Mouse (Mus musculus): ENCODE data around the gene Gm11985. TPM values are rescaled to one million over a fixed set of nuclear protein-coding genes. Genes with fewer than 3 reads are reported as not detected.
"Not testable (repeated sequence)": the region's sequence is repeated elsewhere in the genome, so short reads cannot be mapped to it uniquely, and the experiment has no call there.

Gene Gm11985
- polyA plus RNA-seq, 1 experiment from 2014 or later, result 0.16 TPM

GRCm38 (mm10) chr11:7226200-7226599 is 37.8 kb upstream of the Gm11985 start:
- no peak for ATAC-seq (ENCODE audit: low FRiP score, low TSS enrichment)
- Histone ChIP-seq H3K4me1 (ENCODE audit: insufficient read depth, low read length) (no peaks in the 10 kb centered on the region), H3K27ac (ENCODE audit: low read length) (no peak overlapping the region), H3K36me3 (ENCODE audit: insufficient read depth, low read length) (no peaks in the 10 kb centered on the region), H3K9ac (replicated peaks; ENCODE audit: low read length) (no peak overlapping the region), H3K9me3 (ENCODE audit: low read length) (no peaks in the 10 kb centered on the region), H3K4me3 (ENCODE audit: low read length) (no peak overlapping the region), H3K27me3 (ENCODE audit: insufficient read depth, low read length) (no peaks in the 10 kb centered on the region), H3K4me2 (replicated peaks; ENCODE audit: low read depth, low read length) (no peak overlapping the region)
- WGBS, result 78% methylated on average over 2 of the region's 2 CpGs

GRCm38 (mm10) chr11:7221826-7222225 is 33.5 kb upstream of the Gm11985 start:
- ATAC-seq (ENCODE audit: low FRiP score, low TSS enrichment); H3K4me2 ChIP-seq (replicated peaks; ENCODE audit: low read depth, low read length); H3K9ac ChIP-seq (replicated peaks; ENCODE audit: low read length); H3K9me3 ChIP-seq (ENCODE audit: low read length); H3K27me3 ChIP-seq (ENCODE audit: insufficient read depth, low read length); H3K4me1 ChIP-seq (ENCODE audit: insufficient read depth, low read length); H3K27ac ChIP-seq (ENCODE audit: low read length); H3K4me3 ChIP-seq (ENCODE audit: low read length); H3K36me3 ChIP-seq (ENCODE audit: insufficient read depth, low read length): not testable (repeated sequence)
- WGBS, result 78% methylated on average over 8 of the region's 8 CpGs

DNA sequence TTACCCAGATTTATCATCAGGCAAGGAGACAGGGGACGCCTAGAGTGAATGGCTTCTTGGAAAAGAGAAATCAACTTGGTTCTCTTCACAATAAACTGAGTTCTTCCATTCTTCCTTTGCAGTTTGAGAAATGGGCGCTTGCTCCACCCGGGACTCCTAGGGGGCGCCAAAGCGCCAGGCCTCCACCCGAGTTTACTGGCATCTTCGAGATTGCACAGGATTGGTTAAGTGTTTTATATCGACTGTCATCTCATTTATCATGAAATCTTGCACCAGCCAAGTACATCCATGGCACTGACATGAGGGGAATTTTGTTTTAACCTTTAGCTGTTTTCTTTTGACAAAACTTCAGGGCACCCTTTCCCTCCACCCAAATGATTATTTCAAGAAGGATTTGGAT is 27.3 kb upstream of the Gm11985 start:
- Histone ChIP-seq H3K4me1 (ENCODE audit: insufficient read depth, low read length) (peaks cover 15% of the 10 kb centered on the region), H3K27me3 (ENCODE audit: insufficient read depth, low read length) (peaks cover 31% of the 10 kb centered on the region), H3K4me2 (replicated peaks; ENCODE audit: low read depth, low read length) (no peak overlapping the region), H3K36me3 (ENCODE audit: insufficient read depth, low read length) (no peaks in the 10 kb centered on the region), H3K27ac (ENCODE audit: low read length) (no peak overlapping the region), H3K9me3 (ENCODE audit: low read length) (no peaks in the 10 kb centered on the region), H3K4me3 (ENCODE audit: low read length) (no peak overlapping the region), H3K9ac (replicated peaks; ENCODE audit: low read length) (no peak overlapping the region)
- no peak for ATAC-seq (ENCODE audit: low FRiP score, low TSS enrichment)
- WGBS, result 7% methylated on average over 8 of the region's 8 CpGs

- ATAC-seq (ENCODE audit: low FRiP score, low TSS enrichment), result no peak
- WGBS, result 6% methylated on average over 14 of the region's 14 CpGs
- H3K4me1 ChIP-seq (ENCODE audit: insufficient read depth, low read length), result peaks cover 18% of the 10 kb centered on the region
- peak overlapping the region; percentile 68 for H3K4me3 ChIP-seq (ENCODE audit: low read length)
- H3K9ac ChIP-seq (replicated peaks; ENCODE audit: low read length), result no peak overlapping the region
- peaks cover 31% of the 10 kb centered on the region for H3K27me3 ChIP-seq (ENCODE audit: insufficient read depth, low read length)
- H3K27ac ChIP-seq (ENCODE audit: low read length), result no peak overlapping the region
- no peaks in the 10 kb centered on the region for H3K9me3 ChIP-seq (ENCODE audit: low read length)
- no peaks in the 10 kb centered on the region for H3K36me3 ChIP-seq (ENCODE audit: insufficient read depth, low read length)
- peak overlapping the region; percentile 94 for H3K4me2 ChIP-seq (replicated peaks; ENCODE audit: low read depth, low read length)
These were observed 26.4 kb upstream of the Gm11985 start for GRCm38 (mm10) chr11:7214761-7215160.

GRCm38 (mm10) chr11:7214342-7214660 is 25.9 kb upstream of the Gm11985 start:
- H3K9ac ChIP-seq (replicated peaks; ENCODE audit: low read length), result peak overlapping the region; percentile 70; the same call in 1 of the 2 replicates
- H3K4me1 ChIP-seq (ENCODE audit: insufficient read depth, low read length), result peaks cover 18% of the 10 kb centered on the region
- no peak overlapping the region for H3K27ac ChIP-seq (ENCODE audit: low read length)
- H3K9me3 ChIP-seq (ENCODE audit: low read length), result no peaks in the 10 kb centered on the region
- no peak for ATAC-seq (ENCODE audit: low FRiP score, low TSS enrichment)
- H3K4me2 ChIP-seq (replicated peaks; ENCODE audit: low read depth, low read length), result peak overlapping the region; percentile 94
- H3K36me3 ChIP-seq (ENCODE audit: insufficient read depth, low read length), result no peaks in the 10 kb centered on the region; the same call in 1 of the 2 replicates
- peaks cover 31% of the 10 kb centered on the region for H3K27me3 ChIP-seq (ENCODE audit: insufficient read depth, low read length)
- H3K4me3 ChIP-seq (ENCODE audit: low read length), result peak overlapping the region; percentile 68
- 2% methylated on average over 12 of the region's 12 CpGs for WGBS

- H3K9ac ChIP-seq (replicated peaks; ENCODE audit: low read length), result peak within 1 kb of the TSS; percentile 70
- peak; percentile 83 for ATAC-seq (ENCODE audit: low FRiP score, low TSS enrichment)
- peak within 1 kb of the TSS; percentile 94 for H3K4me2 ChIP-seq (replicated peaks; ENCODE audit: low read depth, low read length)
- H3K27ac ChIP-seq (ENCODE audit: low read length), result no peak within 1 kb of the TSS
- H3K4me3 ChIP-seq (ENCODE audit: low read length), result peak within 1 kb of the TSS; percentile 68
- peaks cover 31% of the 10 kb centered on the region for H3K27me3 ChIP-seq (ENCODE audit: insufficient read depth, low read length)
- H3K4me1 ChIP-seq (ENCODE audit: insufficient read depth, low read length), result peaks cover 18% of the 10 kb centered on the region
- H3K9me3 ChIP-seq (ENCODE audit: low read length), result no peaks in the 10 kb centered on the region
- no peaks in the 10 kb centered on the region; the same call in 1 of the 2 replicates for H3K36me3 ChIP-seq (ENCODE audit: insufficient read depth, low read length)
- under 1% methylated on average over 69 of the region's 104 CpGs for WGBS
These were observed 25.4 kb upstream of the Gm11985 start, which contains the start of gene Igfbp3 for GRCm38 (mm10) chr11:7213501-7214341. Gene Igfbp3, minus strand, starts transcription at chr11:7213923.

- H3K9me3 ChIP-seq (ENCODE audit: low read length), result no peaks in the 10 kb centered on the region
- H3K27me3 ChIP-seq (ENCODE audit: insufficient read depth, low read length), result peaks cover 31% of the 10 kb centered on the region
- peak overlapping the region; percentile 94 for H3K4me2 ChIP-seq (replicated peaks; ENCODE audit: low read depth, low read length)
- H3K4me3 ChIP-seq (ENCODE audit: low read length), result peak overlapping the region; percentile 68
- ATAC-seq (ENCODE audit: low FRiP score, low TSS enrichment), result no peak
- peaks cover 18% of the 10 kb centered on the region for H3K4me1 ChIP-seq (ENCODE audit: insufficient read depth, low read length)
- no peak overlapping the region for H3K27ac ChIP-seq (ENCODE audit: low read length)
- peak overlapping the region; percentile 70 for H3K9ac ChIP-seq (replicated peaks; ENCODE audit: low read length)
- 1% methylated on average over 19 of the region's 19 CpGs for WGBS
- no peaks in the 10 kb centered on the region; the same call in 1 of the 2 replicates for H3K36me3 ChIP-seq (ENCODE audit: insufficient read depth, low read length)
These were observed 24.8 kb upstream of the Gm11985 start for GRCm38 (mm10) chr11:7213161-7213500.

DNA sequence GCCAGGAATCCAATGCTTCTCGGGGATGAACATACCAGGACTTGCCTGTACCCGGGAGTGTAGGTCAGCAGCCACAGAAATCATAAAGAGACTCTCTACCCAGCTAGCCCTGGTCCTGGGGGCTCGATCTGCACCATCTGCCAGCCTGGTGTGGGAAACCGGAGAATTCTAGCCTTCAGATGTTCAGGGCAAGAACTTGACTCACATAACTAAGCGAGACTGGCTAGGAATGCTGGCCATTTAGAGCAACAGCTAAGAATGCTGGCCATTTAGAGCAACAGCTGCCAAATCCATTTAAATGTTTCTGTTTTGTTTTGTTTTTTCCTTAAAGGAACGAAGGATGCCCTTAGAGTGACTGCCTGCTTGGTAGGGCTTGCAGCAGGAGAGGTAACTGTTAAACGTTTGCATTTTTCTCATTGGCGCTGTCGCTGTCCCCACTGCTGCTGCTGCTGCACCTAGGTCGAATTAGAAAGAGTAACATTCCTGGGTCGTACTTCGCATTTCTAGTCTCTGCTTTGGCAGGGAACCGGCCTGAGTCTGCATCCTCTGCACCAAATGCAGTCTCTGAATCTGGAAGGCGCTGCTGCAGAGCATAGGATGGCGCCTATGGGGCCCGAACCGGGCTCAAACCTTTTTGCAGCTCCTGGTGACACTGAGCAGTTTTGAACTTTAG is 23.9 kb upstream of the Gm11985 start:
- peak overlapping the region; percentile 68 for H3K4me3 ChIP-seq (ENCODE audit: low read length)
- H3K9ac ChIP-seq (replicated peaks; ENCODE audit: low read length), result peak overlapping the region; percentile 70; the same call in 1 of the 2 replicates
- peaks cover 18% of the 10 kb centered on the region for H3K4me1 ChIP-seq (ENCODE audit: insufficient read depth, low read length)
- H3K27me3 ChIP-seq (ENCODE audit: insufficient read depth, low read length), result peaks cover 31% of the 10 kb centered on the region
- no peaks in the 10 kb centered on the region; the same call in 1 of the 2 replicates for H3K36me3 ChIP-seq (ENCODE audit: insufficient read depth, low read length)
- H3K4me2 ChIP-seq (replicated peaks; ENCODE audit: low read depth, low read length), result peak overlapping the region; percentile 94
- no peak for ATAC-seq (ENCODE audit: low FRiP score, low TSS enrichment)
- H3K9me3 ChIP-seq (ENCODE audit: low read length), result no peaks in the 10 kb centered on the region
- 17% methylated on average over 17 of the region's 17 CpGs for WGBS
- no peak overlapping the region for H3K27ac ChIP-seq (ENCODE audit: low read length)

DNA sequence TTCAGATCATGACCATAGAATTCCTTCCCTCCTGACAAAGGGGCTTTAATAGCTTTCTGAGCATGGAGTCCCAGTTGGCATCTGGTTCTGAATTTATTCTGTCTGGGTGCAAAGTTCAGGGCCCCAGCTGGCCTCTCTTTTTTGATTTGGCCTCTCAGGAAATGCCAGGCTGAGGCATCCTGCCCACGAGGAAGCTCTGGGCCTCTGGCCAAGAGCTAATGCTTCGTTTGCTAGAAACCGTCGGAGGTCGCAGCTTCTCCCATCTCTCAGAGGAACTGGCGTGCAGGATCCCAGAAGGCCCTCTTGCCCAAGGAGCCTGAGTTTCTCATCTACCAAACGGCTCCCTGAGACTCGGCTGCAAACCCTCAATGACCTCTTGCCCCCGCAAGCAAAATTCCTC is 22.8 kb upstream of the Gm11985 start:
- H3K27ac ChIP-seq (ENCODE audit: low read length), result no peak overlapping the region
- H3K9ac ChIP-seq (replicated peaks; ENCODE audit: low read length), result 0 out of 2 replicates have a peak overlapping the region, but pooled peaks have one; percentile 20
- no peaks in the 10 kb centered on the region for H3K9me3 ChIP-seq (ENCODE audit: low read length)
- peak overlapping the region; percentile 35 for H3K4me3 ChIP-seq (ENCODE audit: low read length)
- 22% methylated on average over 9 of the region's 9 CpGs for WGBS
- peaks cover 31% of the 10 kb centered on the region for H3K27me3 ChIP-seq (ENCODE audit: insufficient read depth, low read length)
- H3K4me2 ChIP-seq (replicated peaks; ENCODE audit: low read depth, low read length), result peak overlapping the region; percentile 42
- H3K36me3 ChIP-seq (ENCODE audit: insufficient read depth, low read length), result no peaks in the 10 kb centered on the region; the same call in 1 of the 2 replicates
- peaks cover 18% of the 10 kb centered on the region for H3K4me1 ChIP-seq (ENCODE audit: insufficient read depth, low read length)
- ATAC-seq (ENCODE audit: low FRiP score, low TSS enrichment), result no peak

DNA sequence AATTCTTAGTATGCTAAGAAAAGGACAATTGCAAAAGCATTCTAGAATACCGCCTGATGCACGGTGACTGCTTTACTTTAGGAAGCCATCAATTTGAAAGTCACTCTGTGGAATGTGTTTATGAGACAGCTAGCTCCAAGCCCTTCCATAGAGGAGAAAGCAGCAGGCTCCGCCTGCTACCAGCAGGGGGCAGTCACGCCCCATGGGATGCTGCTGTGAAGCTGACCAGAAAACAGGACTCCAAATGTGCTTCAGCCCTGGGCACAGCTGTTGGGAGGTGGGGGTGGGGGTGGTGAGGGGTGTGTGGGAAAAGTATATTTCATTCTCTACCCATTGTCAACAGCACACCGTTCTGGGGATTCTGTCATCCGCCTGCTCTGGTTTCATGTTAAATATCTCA is 22.0 kb upstream of the Gm11985 start:
- H3K9me3 ChIP-seq (ENCODE audit: low read length), result no peaks in the 10 kb centered on the region
- peaks cover 18% of the 10 kb centered on the region for H3K4me1 ChIP-seq (ENCODE audit: insufficient read depth, low read length)
- no peak overlapping the region for H3K4me3 ChIP-seq (ENCODE audit: low read length)
- no peak overlapping the region for H3K27ac ChIP-seq (ENCODE audit: low read length)
- no peak overlapping the region for H3K9ac ChIP-seq (replicated peaks; ENCODE audit: low read length)
- ATAC-seq (ENCODE audit: low FRiP score, low TSS enrichment), result peak; percentile 32; the same call in 1 of the 2 replicates
- H3K4me2 ChIP-seq (replicated peaks; ENCODE audit: low read depth, low read length), result peak overlapping the region; percentile 42; the same call in 1 of the 2 replicates
- WGBS, result 17% methylated on average over 6 of the region's 6 CpGs
- no peaks in the 10 kb centered on the region; the same call in 1 of the 2 replicates for H3K36me3 ChIP-seq (ENCODE audit: insufficient read depth, low read length)
- H3K27me3 ChIP-seq (ENCODE audit: insufficient read depth, low read length), result peaks cover 30% of the 10 kb centered on the region
